Mouse (Mus musculus): ENCODE data around the gene Adcyap1. TPM values are rescaled to one million over a fixed set of nuclear protein-coding genes. Genes with fewer than 3 reads are reported as not detected.

Adcyap1 gene
- total RNA-seq (2012; rRNA removed) (not detected in 2 replicates), polyA plus RNA-seq (2012; ENCODE audit: insufficient read depth in 1 of 2, insufficient read length in 2 of 2, low read depth in 1 of 2, low replicate concordance in 2 of 2, missing spikeins in 1 of 2) (not detected)

DNA sequence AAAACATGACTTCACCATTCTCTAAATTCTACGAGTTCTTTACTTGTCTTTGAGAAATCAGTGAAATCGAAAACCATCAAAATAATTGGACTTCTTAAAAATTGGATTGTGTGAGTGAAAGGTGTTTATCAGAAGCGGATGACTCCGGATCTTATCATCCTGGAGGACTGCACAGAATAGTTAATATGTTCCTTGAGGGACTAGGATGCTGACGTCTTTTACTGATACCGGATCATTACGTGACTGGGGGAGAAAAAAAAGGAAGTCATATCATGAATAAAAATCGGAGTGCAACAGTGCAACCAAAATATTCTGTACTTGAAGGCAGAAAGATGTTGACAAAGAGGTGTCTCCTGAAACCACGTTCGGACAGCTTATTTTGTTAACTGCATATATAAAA, at the start of gene Adcyap1:
Adcyap1 (plus strand) TSS at position 301 of the 400 bp plus-strand sequence.
- no peak for TF ChIP-seq POLR2AphosphoS2 (IDR thresholded peaks at IDR 0.05; ENCODE audit: low read length)
- no peak for TF ChIP-seq MAX (IDR thresholded peaks at IDR 0.05; ENCODE audit: low read length)
- TF ChIP-seq MYC (IDR thresholded peaks at IDR 0.05; ENCODE audit: low read depth, low read length): no peak
- no peak for TF ChIP-seq GABPA (IDR thresholded peaks at IDR 0.05; ENCODE audit: low read depth, low read length)
- TF ChIP-seq TAL1 (IDR thresholded peaks at IDR 0.05; ENCODE audit: low read length): no peak
- no peak for TF ChIP-seq E2F4 (IDR thresholded peaks at IDR 0.05; ENCODE audit: borderline replicate concordance, low read depth, low read length)
- no peak within 1 kb of the TSS for H3K4me3 ChIP-seq (ENCODE audit: control insufficient read depth in 1 of 2, insufficient read depth in 1 of 2, low read depth in 2 of 2, low read length in 2 of 2)
- H3K4me1 ChIP-seq (ENCODE audit: control insufficient read depth in 1 of 2, insufficient read depth in 2 of 2, low read length in 2 of 2): no peaks in the 10 kb centered on the region
- no peak within 1 kb of the TSS for H3K9ac ChIP-seq (ENCODE audit: control insufficient read depth, low read depth, low read length, poor library complexity, severe bottlenecking)
- H3K27ac ChIP-seq (ENCODE audit: control insufficient read depth, low read depth, low read length): no peak within 1 kb of the TSS
- no peaks in the 10 kb centered on the region for H3K36me3 ChIP-seq (ENCODE audit: control insufficient read depth in 1 of 2, insufficient read depth in 2 of 2, low read length in 2 of 2)
- no peak for DNase-seq (ENCODE audit: low read depth, low spot score)
- no peaks in the 10 kb centered on the region for H3K27me3 ChIP-seq (ENCODE audit: control insufficient read depth in 1 of 2, insufficient read depth in 2 of 2, low read length in 2 of 2)
- H3K79me2 ChIP-seq (ENCODE audit: control insufficient read depth, insufficient read depth, low read length, poor library complexity): no peaks in the 10 kb centered on the region
- H3K9me3 ChIP-seq (replicated peaks; ENCODE audit: insufficient read depth, low read length): no peaks in the 10 kb centered on the region

DNA sequence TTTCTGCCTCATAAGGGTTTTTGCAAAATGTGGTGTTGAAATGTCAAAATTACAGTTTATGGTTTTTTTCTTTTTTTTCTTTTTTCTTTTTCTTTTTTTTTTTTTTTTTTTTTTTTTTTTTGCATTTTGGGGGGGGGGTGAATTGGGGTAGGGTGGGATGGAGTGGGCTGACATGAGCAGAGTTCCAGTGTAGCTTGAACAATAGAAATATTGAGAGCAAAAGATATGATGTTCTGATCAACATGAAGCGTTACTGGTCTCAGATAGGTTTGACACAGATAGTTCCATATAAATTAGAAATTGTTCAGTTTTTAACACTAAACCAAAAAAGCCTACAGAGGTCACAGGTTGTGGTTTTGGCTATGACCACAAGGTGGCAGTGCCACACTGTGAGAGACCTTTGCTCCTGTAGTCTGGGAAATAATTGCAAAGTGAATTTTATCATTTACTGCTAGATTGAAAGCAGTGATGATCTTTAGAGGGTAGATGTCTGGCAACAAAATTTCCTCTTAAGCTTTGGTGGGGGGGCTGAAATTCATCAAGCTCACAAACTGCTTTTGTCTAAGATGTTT, 40.5 kb upstream of the Adcyap1 start:
- Histone ChIP-seq H3K9ac (ENCODE audit: control insufficient read depth, low read depth, low read length, poor library complexity, severe bottlenecking) (no peak overlapping the region), H3K27me3 (ENCODE audit: control insufficient read depth in 1 of 2, insufficient read depth in 2 of 2, low read length in 2 of 2) (no peaks in the 10 kb centered on the region), H3K4me3 (ENCODE audit: control insufficient read depth in 1 of 2, insufficient read depth in 1 of 2, low read depth in 2 of 2, low read length in 2 of 2) (no peak overlapping the region), H3K27ac (ENCODE audit: control insufficient read depth, low read depth, low read length) (no peak overlapping the region), H3K4me1 (ENCODE audit: control insufficient read depth in 1 of 2, insufficient read depth in 2 of 2, low read length in 2 of 2) (no peaks in the 10 kb centered on the region), H3K79me2 (ENCODE audit: control insufficient read depth, insufficient read depth, low read length, poor library complexity) (no peaks in the 10 kb centered on the region), H3K9me3 (replicated peaks; ENCODE audit: insufficient read depth, low read length) (no peaks in the 10 kb centered on the region), H3K36me3 (ENCODE audit: control insufficient read depth in 1 of 2, insufficient read depth in 2 of 2, low read length in 2 of 2) (no peaks in the 10 kb centered on the region)
- peak; percentile 75 for DNase-seq (ENCODE audit: low read depth, low spot score)
- TF ChIP-seq SMC3 (IDR thresholded peaks at IDR 0.05; ENCODE audit: low read depth, low read length) (peak; percentile 96), MYB (IDR thresholded peaks at IDR 0.05; ENCODE audit: low read depth, low read length) (no peak), USF2 (IDR thresholded peaks at IDR 0.05; ENCODE audit: borderline replicate concordance in 1 of 2, insufficient read depth in 1 of 2, low read depth in 1 of 2, low read length in 2 of 2) (no peak), TAL1 (IDR thresholded peaks at IDR 0.05; ENCODE audit: low read length) (no peak), ZC3H11A (IDR thresholded peaks at IDR 0.05; ENCODE audit: low read depth, low read length) (peak; percentile 94), E2F4 (IDR thresholded peaks at IDR 0.05; ENCODE audit: borderline replicate concordance, low read depth, low read length) (no peak), BHLHE40 (IDR thresholded peaks at IDR 0.05; ENCODE audit: borderline replicate concordance, low read depth, low read length) (no peak), GABPA (IDR thresholded peaks at IDR 0.05; ENCODE audit: low read depth, low read length) (no peak), CTCF (IDR thresholded peaks at IDR 0.05 in 2 of 3, conservative IDR thresholded peaks at IDR 0.05 in 1 of 3; ENCODE audit: control insufficient read depth in 1 of 3, insufficient read depth in 1 of 3, low read depth in 2 of 3, low read length in 3 of 3, poor library complexity in 1 of 3, severe bottlenecking in 1 of 3) (peak; percentile 67 to 92 (median 87)), KAT2A (conservative IDR thresholded peaks at IDR 0.05; ENCODE audit: low read depth, low read length) (no peak), RAD21 (IDR thresholded peaks at IDR 0.05; ENCODE audit: low read depth, low read length) (peak; percentile 98), HCFC1 (IDR thresholded peaks at IDR 0.05; ENCODE audit: low read depth, low read length) (no peak)

All from MEL (cell line).